In the genomic region with DNA sequence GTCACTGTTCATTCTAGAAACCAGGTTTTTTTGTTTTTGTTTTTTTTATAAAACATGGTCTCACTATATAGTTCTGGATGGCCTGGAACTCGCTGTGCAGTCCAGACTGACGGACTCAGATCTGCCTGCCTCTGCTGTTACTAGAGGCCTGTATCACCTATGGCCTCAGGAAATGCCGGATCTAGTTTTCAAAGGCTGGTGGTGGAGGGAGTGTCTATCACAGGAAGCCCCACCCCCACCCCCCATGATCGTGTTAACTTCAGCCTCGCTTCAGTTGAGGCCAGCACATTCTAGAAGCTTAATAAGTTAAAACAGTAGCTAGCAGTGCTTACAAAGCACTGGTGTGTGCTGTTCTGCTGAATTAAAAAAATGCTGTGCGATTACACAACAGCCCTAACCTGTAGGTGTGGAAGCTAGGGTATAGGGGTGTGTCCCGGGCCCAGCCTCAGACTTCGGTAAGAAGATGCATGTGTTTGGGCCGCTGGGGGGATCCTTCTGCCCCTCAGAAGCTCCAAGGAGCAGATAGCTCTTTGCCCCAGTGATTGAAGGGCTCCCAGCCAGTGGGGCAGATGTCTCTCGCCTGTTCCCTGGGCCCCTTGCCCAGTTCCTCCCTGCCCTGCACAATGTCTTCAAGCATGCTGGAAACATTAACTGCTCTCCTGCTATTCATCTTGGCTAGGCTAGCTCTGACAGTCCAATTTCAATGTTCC, we compare ENCODE assay signal across 8 mouse cellular contexts.
DNase-seq lines count a peak whose midpoint lies in the region; ATAC-seq lines count a peak whose summit lies in the region.

No protein-coding gene starts in this region.

- no peaks in the 10 kb centered on the region for H3K27me3 ChIP-seq in embryonic facial prominence, embryonic 15.5 days
- no peaks in the 10 kb centered on the region for H3K27me3 ChIP-seq in midbrain, embryonic 15.5 days (replicated peaks)

- intact Hi-C loops in heart, postnatal 14 days (cut with DNase I), result no loop called here

- no peaks in the 10 kb centered on the region for H3K36me3 ChIP-seq in embryonic facial prominence, embryonic 15.5 days
- H3K36me3 ChIP-seq in midbrain, embryonic 15.5 days (replicated peaks), result no peaks in the 10 kb centered on the region

- no peak overlapping the region for H3K4me3 ChIP-seq in embryonic facial prominence, embryonic 15.5 days (replicated peaks)
- H3K4me3 ChIP-seq in midbrain, embryonic 15.5 days, result no peak overlapping the region

- peak; percentile 39 to 53 for DNase-seq in layer of hippocampus, adult 18-20 months (ENCODE audit: low spot score in 2 of 2)
- no peak for DNase-seq in layer of hippocampus, postnatal 25 days (ENCODE audit: extremely low spot score in 1 of 2, low spot score in 1 of 2)
- peak; percentile 76 to 79 for DNase-seq in heart, postnatal 14 days
- peak; percentile 84 for DNase-seq in kidney, postnatal 14 days

- no peak overlapping the region for H3K4me2 ChIP-seq in embryonic facial prominence, embryonic 15.5 days (replicated peaks)
- H3K4me2 ChIP-seq in midbrain, embryonic 15.5 days, result no peak overlapping the region

- H3K27ac ChIP-seq in embryonic facial prominence, embryonic 15.5 days (replicated peaks), result peak overlapping the region; percentile 35; the same call in 1 of the 2 replicates
- H3K27ac ChIP-seq in midbrain, embryonic 15.5 days, result 0 out of 2 replicates have a peak overlapping the region, but pooled peaks have one; percentile 11

- no peak overlapping the region for H3K9ac ChIP-seq in embryonic facial prominence, embryonic 15.5 days
- no peak overlapping the region for H3K9ac ChIP-seq in midbrain, embryonic 15.5 days

- peak; percentile 77 for ATAC-seq in activated CD4-positive, CD25-positive, alpha-beta regulatory T cell, adult 4 months
- peak; percentile 49 for ATAC-seq in embryonic facial prominence, embryonic 15.5 days (ENCODE audit: insufficient number of reproducible peaks, low FRiP score, low TSS enrichment, low read depth)
- ATAC-seq in midbrain, embryonic 15.5 days (replicated peaks), result no peak
- no peak for ATAC-seq in monocyte, adult 5-6 weeks (replicated peaks; ENCODE audit: insufficient number of reproducible peaks, low FRiP score, low TSS enrichment, poor library complexity, severe bottlenecking)

- 29% methylated on average over 10 of the region's 10 CpGs for WGBS in embryonic facial prominence, embryonic 15.5 days
- 70% methylated on average over 10 of the region's 10 CpGs for WGBS in midbrain, embryonic 15.5 days

- H3K9me3 ChIP-seq in embryonic facial prominence, embryonic 15.5 days (replicated peaks), result no peaks in the 10 kb centered on the region
- no peaks in the 10 kb centered on the region for H3K9me3 ChIP-seq in midbrain, embryonic 15.5 days

- peaks cover 48% of the 10 kb centered on the region for H3K4me1 ChIP-seq in embryonic facial prominence, embryonic 15.5 days
- peaks cover 8% of the 10 kb centered on the region; the same call in 1 of the 2 replicates for H3K4me1 ChIP-seq in midbrain, embryonic 15.5 days

Comparison
In these comparisons a context has a peak if more than half of its experiments do, and no peak if none do; other contexts are left out.
1. DNase-seq: peak in layer of hippocampus, adult 18-20 months (2 of 2), heart, postnatal 14 days (2 of 2) and kidney, postnatal 14 days (single experiment); none in layer of hippocampus, postnatal 25 days (0 of 2).
2. ATAC-seq: peak in activated CD4-positive, CD25-positive, alpha-beta regulatory T cell, adult 4 months (single experiment) and embryonic facial prominence, embryonic 15.5 days (single experiment); none in midbrain, embryonic 15.5 days (single experiment) and monocyte, adult 5-6 weeks (single experiment).